In the genomic region with DNA sequence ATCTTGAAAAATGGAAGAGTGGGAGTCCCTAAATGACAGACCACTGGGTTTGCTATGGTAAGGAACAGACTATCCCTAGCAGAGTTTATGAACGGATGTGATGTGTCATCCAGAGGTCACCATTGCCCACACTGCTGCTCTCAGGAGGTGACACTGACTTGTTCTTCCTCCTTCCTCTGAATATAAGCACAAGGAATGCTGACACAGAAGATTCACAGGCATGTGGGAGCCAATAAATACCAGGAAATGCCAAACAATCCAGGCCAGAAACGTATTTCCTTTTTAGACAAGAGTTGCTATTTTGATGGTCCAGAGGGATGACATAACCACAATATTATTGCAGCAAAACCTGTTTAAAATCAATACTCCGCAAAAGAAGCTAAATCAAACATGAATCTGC, we compare ENCODE assay signal across 11 mouse cellular contexts.
DNase-seq lines count a peak whose midpoint lies in the region; ATAC-seq lines count a peak whose summit lies in the region.
"Had no signal": no experiment of that assay in that cellular context is flagged by ENCODE, and none has a peak within 500 bp of the region (broad histone marks: within the 10 kb centered on the region; RNA-seq: fewer than 3 reads in every experiment).

No protein-coding gene starts in this region.

- H3K4me1 ChIP-seq in heart, embryonic 16.5 days (ENCODE audit: control insufficient read depth, insufficient read depth, low read length) = peaks cover 26% of the 10 kb centered on the region
- H3K4me1 ChIP-seq in liver, embryonic 16.5 days (ENCODE audit: control insufficient read depth, low read depth, low read length) = no peaks in the 10 kb centered on the region; the same call in 1 of the 2 replicates

- intact Hi-C loops in heart, postnatal 25 days (cut with DNase I) = no loop called here

- H3K4me3 ChIP-seq in heart, embryonic 16.5 days (ENCODE audit: low read length) = no peak overlapping the region
- no peak overlapping the region for H3K4me3 ChIP-seq in liver, embryonic 16.5 days (ENCODE audit: low read depth, low read length)
- H3K4me3 ChIP-seq: limb, embryonic 15.5 days had no signal

- no peaks in the 10 kb centered on the region for H3K36me3 ChIP-seq in heart, embryonic 16.5 days (ENCODE audit: control insufficient read depth, insufficient read depth)
- no peaks in the 10 kb centered on the region for H3K36me3 ChIP-seq in liver, embryonic 16.5 days (ENCODE audit: control insufficient read depth, insufficient read depth)
- H3K36me3 ChIP-seq: limb, embryonic 15.5 days had no signal

- H3K9me3 ChIP-seq in heart, embryonic 16.5 days (replicated peaks; ENCODE audit: control insufficient read depth, low read length) = no peaks in the 10 kb centered on the region
- no peaks in the 10 kb centered on the region for H3K9me3 ChIP-seq in liver, embryonic 16.5 days (replicated peaks; ENCODE audit: control insufficient read depth, low read length)
- H3K9me3 ChIP-seq: limb, embryonic 15.5 days had no signal

- H3K4me2 ChIP-seq in heart, embryonic 16.5 days (ENCODE audit: low read depth, low read length) = peak overlapping the region; percentile 25
- no peak overlapping the region for H3K4me2 ChIP-seq in liver, embryonic 16.5 days (ENCODE audit: low read depth, low read length)
- H3K4me2 ChIP-seq: limb, embryonic 15.5 days had no signal

- no peak overlapping the region for H3K9ac ChIP-seq in heart, embryonic 16.5 days (ENCODE audit: low read length)
- no peak overlapping the region for H3K9ac ChIP-seq in liver, embryonic 16.5 days (ENCODE audit: low read depth, low read length)
- H3K9ac ChIP-seq: limb, embryonic 15.5 days had no signal

- no peaks in the 10 kb centered on the region for H3K27me3 ChIP-seq in heart, embryonic 16.5 days (ENCODE audit: control insufficient read depth, insufficient read depth, low read length)
- H3K27me3 ChIP-seq in liver, embryonic 16.5 days (ENCODE audit: control insufficient read depth, insufficient read depth, low read depth, low read length) = no peaks in the 10 kb centered on the region
- H3K27me3 ChIP-seq: limb, embryonic 15.5 days had no signal

- ATAC-seq in heart, embryonic 16.5 days (replicated peaks; ENCODE audit: extremely low read depth, insufficient read depth, low FRiP score) = no peak; the same call in 1 of the 2 replicates
- ATAC-seq in liver, embryonic 16.5 days (ENCODE audit: low read depth) = peak; percentile 32; the same call in 1 of the 2 replicates

- DNase-seq in heart, adult 11 months = peak; percentile 97
- no peak for DNase-seq in heart, postnatal 25 days (ENCODE audit: low spot score)
- DNase-seq in Muller cell, postnatal 12 days (ENCODE audit: inconsistent ontology term) = peak; percentile 66
- DNase-seq in thymus, postnatal 10 days (ENCODE audit: low spot score in 2 of 2) = no peak
- no peak for DNase-seq in embryo, embryonic 10 days (ENCODE audit: low spot score)
- DNase-seq in urinary bladder, postnatal 10 days (ENCODE audit: low spot score) = no peak
- DNase-seq: cerebellum, postnatal 25 days; layer of hippocampus, adult 9-11 months had no signal

- WGBS in heart, embryonic 16.5 days = 44% methylated on average over 3 of the region's 3 CpGs
- 51% methylated on average over 3 of the region's 3 CpGs for WGBS in liver, embryonic 16.5 days (ENCODE audit: insufficient replicate concordance)

- no peak overlapping the region; the same call in 1 of the 2 replicates for H3K27ac ChIP-seq in heart, embryonic 16.5 days (ENCODE audit: low read length)
- no peak overlapping the region for H3K27ac ChIP-seq in liver, embryonic 16.5 days (ENCODE audit: low read length)
- H3K27ac ChIP-seq: limb, embryonic 15.5 days had no signal

Comparison
In these comparisons a context has a peak if more than half of its experiments do, and no peak if none do; other contexts are left out.
1. DNase-seq: peak in heart, adult 11 months (single experiment) and Muller cell, postnatal 12 days (single experiment); none in heart, postnatal 25 days (single experiment), thymus, postnatal 10 days (0 of 2), embryo, embryonic 10 days (single experiment) and urinary bladder, postnatal 10 days (single experiment).